Mouse (Mus musculus) hindbrain, embryonic 14.5 days (tissue): ENCODE results near the gene Ncf1. TPM values are rescaled to one million over a fixed set of nuclear protein-coding genes. Genes with fewer than 3 reads are reported as not detected.

ENCODE experiments used
- ATAC-seq: fragments of 200-750 bp; cut with Nextera tagmentation; 2 replicates; pipeline ENCODE4 v1.8.0; 2017; ENCODE audit warnings: moderate number of reproducible peaks, mild to moderate bottlenecking, moderate TSS enrichment, moderate library complexity; ENCODE audit not compliant: low FRiP score
- DNase-seq: peaks from one replicate; pipeline ENCODE4 v3.0.0-alpha.2; 2015; ENCODE audit warnings: low spot score
- H3K27ac ChIP-seq: fragments of 300-500 bp; sonication (generic); 2 replicates; pipeline ENCODE4 v1.5.1; 2014; ENCODE audit warnings: mild to moderate bottlenecking, moderate library complexity
- H3K27me3 ChIP-seq: fragments of 300-500 bp; sonication (generic); 2 replicates; pipeline ENCODE4 v1.6.1; 2014; ENCODE audit warnings: mild to moderate bottlenecking, low read length, mixed read lengths; ENCODE audit not compliant: control insufficient read depth, insufficient read depth
- H3K36me3 ChIP-seq: fragments of 300-500 bp; sonication (generic); replicated peaks from 2 replicates; pipeline ENCODE4 v1.6.1; 2014; ENCODE audit not compliant: control insufficient read depth, insufficient read depth
- H3K4me1 ChIP-seq: fragments of 300-500 bp; sonication (generic); replicated peaks from 2 replicates; pipeline ENCODE4 v1.6.1; 2014; ENCODE audit warnings: antibody characterized with exemption, low read length, mixed read lengths; ENCODE audit not compliant: control insufficient read depth, insufficient read depth
- H3K4me2 ChIP-seq: fragments of 300-500 bp; sonication (generic); replicated peaks from 2 replicates; pipeline ENCODE4 v1.6.1; 2014; ENCODE audit warnings: mild to moderate bottlenecking, moderate library complexity
- H3K4me3 ChIP-seq: fragments of 300-500 bp; sonication (generic); replicated peaks from 2 replicates; pipeline ENCODE4 v1.5.1; 2014; ENCODE audit warnings: mild to moderate bottlenecking, low read length
- H3K9ac ChIP-seq: fragments of 300-500 bp; sonication (generic); 2 replicates; pipeline ENCODE4 v1.6.1; 2014
- H3K9me3 ChIP-seq: fragments of 300-500 bp; sonication (generic); 2 replicates; pipeline ENCODE4 v1.6.1; 2016; ENCODE audit warnings: low read length; ENCODE audit not compliant: control insufficient read depth
- WGBS: fragments of 180-500 bp; shearing (Covaris S2); extraction: QIAGEN DNeasy Blood & Tissue Kit; methylation state at CpG from one replicate; pipeline ENCODE4 v1.1.7; 2014; 5-methylcytosine and 5-hydroxymethylcytosine counted together
- polyA plus RNA-seq: library from polyadenylated mRNA; unstranded; fragments of >200 nt; fragmentation: Nextera tagmentation; extraction: Ambion mirVana; gene quantifications from 2 replicates; pipeline ENCODE4 v1.2.1, GENCODE M21; 2014

The Ncf1 gene
- 2.3 and 2.6 TPM in 2 replicates for polyA plus RNA-seq

DNA sequence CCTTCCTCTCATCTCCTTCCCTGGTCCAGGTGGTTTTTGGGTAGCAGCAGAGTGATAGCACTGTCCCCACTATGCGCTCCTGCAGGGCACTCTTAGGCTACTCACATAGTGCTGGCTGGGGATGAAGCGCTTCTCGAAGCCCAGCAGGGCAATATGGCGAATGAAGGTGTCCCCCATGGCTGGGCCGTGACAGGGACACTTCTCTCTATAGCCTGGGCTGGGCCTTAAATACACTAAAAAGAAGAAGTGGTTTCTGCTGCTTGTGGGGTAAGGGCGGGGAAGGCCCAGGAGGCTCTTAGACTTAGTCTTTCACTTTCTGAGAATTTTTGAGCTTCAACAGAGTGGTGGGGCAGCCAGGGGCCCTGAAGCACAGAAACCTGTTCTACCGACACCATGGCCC is at the start of gene Ncf1:
Gene Ncf1, minus strand, starts transcription at position 235 of the 400 bp plus-strand sequence.
- ATAC-seq: no peak
- Histone ChIP-seq H3K36me3 (no peaks in the 10 kb centered on the region), H3K27ac (no peak within 1 kb of the TSS), H3K27me3 (no peaks in the 10 kb centered on the region), H3K9me3 (no peaks in the 10 kb centered on the region), H3K4me3 (no peak within 1 kb of the TSS), H3K4me1 (no peaks in the 10 kb centered on the region), H3K4me2 (no peak within 1 kb of the TSS), H3K9ac (no peak within 1 kb of the TSS)
- DNase-seq: no peak
- 87% methylated on average over 7 of the region's 7 CpGs for WGBS

DNA sequence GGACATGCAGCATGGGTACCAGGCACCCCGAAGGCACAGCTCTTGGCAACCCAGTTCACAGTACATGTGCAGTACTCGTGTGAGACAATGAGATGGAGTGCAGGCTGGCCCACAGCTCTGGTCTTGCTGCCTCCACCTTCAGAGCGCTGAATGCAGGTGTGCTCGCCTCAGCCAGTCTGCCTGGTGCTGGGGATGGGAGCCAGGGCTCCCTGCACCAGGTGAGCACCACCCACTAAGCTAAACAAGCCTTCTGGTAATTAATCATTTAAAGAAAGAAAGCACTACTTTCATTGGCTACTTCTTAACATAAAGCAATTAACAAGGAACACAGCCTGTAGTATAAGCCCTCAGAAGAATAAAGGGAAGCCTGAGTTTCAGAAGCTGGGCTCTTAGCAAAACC is 47.7 kb upstream of the Ncf1 start:
- ATAC-seq (no peak), DNase-seq (no peak)
- H3K9me3 ChIP-seq: no peaks in the 10 kb centered on the region
- H3K27ac ChIP-seq: no peak overlapping the region
- H3K36me3 ChIP-seq: peaks cover 93% of the 10 kb centered on the region
- no peak overlapping the region for H3K4me2 ChIP-seq
- no peaks in the 10 kb centered on the region for H3K4me1 ChIP-seq
- H3K27me3 ChIP-seq: no peaks in the 10 kb centered on the region
- WGBS: 89% methylated on average over 4 of the region's 4 CpGs
- H3K9ac ChIP-seq: no peak overlapping the region
- no peak overlapping the region for H3K4me3 ChIP-seq

- 93% methylated on average over 10 of the region's 10 CpGs for WGBS
Measured at GRCm38 (mm10) chr5:134275556-134275955, 46.1 kb upstream of the Ncf1 start.

GRCm38 (mm10) chr5:134275021-134275420 is 45.6 kb upstream of the Ncf1 start:
- Histone ChIP-seq H3K9ac (no peak overlapping the region), H3K9me3 (no peaks in the 10 kb centered on the region), H3K27me3 (no peaks in the 10 kb centered on the region), H3K27ac (no peak overlapping the region), H3K4me3 (no peak overlapping the region), H3K4me1 (no peaks in the 10 kb centered on the region), H3K4me2 (no peak overlapping the region), H3K36me3 (peaks cover 96% of the 10 kb centered on the region)
- DNase-seq (no peak), ATAC-seq (no peak)
- WGBS: 89% methylated on average over 11 of the region's 11 CpGs

More at GRCm38 (mm10) chr5:134275556-134275955, 46.1 kb upstream of the Ncf1 start:
- no peak overlapping the region for H3K27ac ChIP-seq
- no peak overlapping the region for H3K4me3 ChIP-seq
- no peak for DNase-seq
- no peaks in the 10 kb centered on the region for H3K27me3 ChIP-seq
- peaks cover 96% of the 10 kb centered on the region for H3K36me3 ChIP-seq
- H3K4me2 ChIP-seq: no peak overlapping the region
- no peak overlapping the region for H3K9ac ChIP-seq
- ATAC-seq: no peak
- no peaks in the 10 kb centered on the region for H3K4me1 ChIP-seq
- H3K9me3 ChIP-seq: no peaks in the 10 kb centered on the region

GRCm38 (mm10) chr5:134273761-134274160 is 44.3 kb upstream of the Ncf1 start:
- Histone ChIP-seq H3K9me3 (no peaks in the 10 kb centered on the region), H3K4me3 (no peak overlapping the region), H3K27me3 (no peaks in the 10 kb centered on the region), H3K36me3 (peaks cover 90% of the 10 kb centered on the region), H3K27ac (no peak overlapping the region), H3K4me1 (no peaks in the 10 kb centered on the region), H3K9ac (no peak overlapping the region), H3K4me2 (no peak overlapping the region)
- WGBS: 90% methylated on average over 8 of the region's 8 CpGs
- DNase-seq (no peak), ATAC-seq (no peak)

- H3K27me3 ChIP-seq: no peaks in the 10 kb centered on the region
- H3K4me3 ChIP-seq: no peak overlapping the region
- H3K9me3 ChIP-seq: no peaks in the 10 kb centered on the region
- H3K9ac ChIP-seq: no peak overlapping the region
- ATAC-seq (no peak), DNase-seq (no peak)
- WGBS: 86% methylated on average over 11 of the region's 11 CpGs
- no peak overlapping the region for H3K4me2 ChIP-seq
- H3K27ac ChIP-seq: no peak overlapping the region
- H3K36me3 ChIP-seq: peaks cover 92% of the 10 kb centered on the region
- H3K4me1 ChIP-seq: no peaks in the 10 kb centered on the region
Measured at GRCm38 (mm10) chr5:134272761-134273160, 43.3 kb upstream of the Ncf1 start.

DNA sequence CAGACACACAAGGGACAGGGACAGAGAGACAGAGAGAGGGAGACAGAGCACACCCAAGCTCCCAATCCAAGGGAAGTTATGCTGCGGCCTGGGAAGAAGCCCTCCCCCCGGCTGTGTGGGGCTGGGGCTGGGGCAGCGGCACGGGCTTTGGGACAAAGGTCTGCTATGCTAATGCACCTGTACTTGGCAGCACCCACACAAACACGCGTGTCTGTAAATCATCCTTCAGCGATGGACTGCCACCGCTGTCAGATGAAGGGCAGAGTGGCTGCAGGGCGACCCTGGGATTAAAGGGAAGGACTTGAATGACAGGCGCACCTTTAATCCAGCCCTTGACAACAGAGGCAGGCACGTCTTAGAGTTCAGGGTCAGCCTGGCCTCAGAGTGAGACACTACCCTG is 42.0 kb upstream of the Ncf1 start:
- 92% methylated on average over 11 of the region's 11 CpGs for WGBS
- H3K4me3 ChIP-seq: no peak overlapping the region
- peaks cover 92% of the 10 kb centered on the region for H3K36me3 ChIP-seq
- DNase-seq: no peak
- no peak overlapping the region for H3K4me2 ChIP-seq
- no peak for ATAC-seq
- no peak overlapping the region for H3K27ac ChIP-seq
- H3K9me3 ChIP-seq: no peaks in the 10 kb centered on the region
- no peaks in the 10 kb centered on the region for H3K27me3 ChIP-seq
- no peaks in the 10 kb centered on the region for H3K4me1 ChIP-seq
- no peak overlapping the region for H3K9ac ChIP-seq

GRCm38 (mm10) chr5:134270566-134270965 is 41.1 kb upstream of the Ncf1 start:
- Histone ChIP-seq H3K4me3 (no peak overlapping the region), H3K9ac (no peak overlapping the region), H3K9me3 (no peaks in the 10 kb centered on the region), H3K4me2 (no peak overlapping the region), H3K27ac (no peak overlapping the region), H3K27me3 (no peaks in the 10 kb centered on the region), H3K4me1 (no peaks in the 10 kb centered on the region), H3K36me3 (peaks cover 92% of the 10 kb centered on the region)
- ATAC-seq (no peak), DNase-seq (no peak)
- WGBS: 91% methylated on average over 3 of the region's 4 CpGs

DNA sequence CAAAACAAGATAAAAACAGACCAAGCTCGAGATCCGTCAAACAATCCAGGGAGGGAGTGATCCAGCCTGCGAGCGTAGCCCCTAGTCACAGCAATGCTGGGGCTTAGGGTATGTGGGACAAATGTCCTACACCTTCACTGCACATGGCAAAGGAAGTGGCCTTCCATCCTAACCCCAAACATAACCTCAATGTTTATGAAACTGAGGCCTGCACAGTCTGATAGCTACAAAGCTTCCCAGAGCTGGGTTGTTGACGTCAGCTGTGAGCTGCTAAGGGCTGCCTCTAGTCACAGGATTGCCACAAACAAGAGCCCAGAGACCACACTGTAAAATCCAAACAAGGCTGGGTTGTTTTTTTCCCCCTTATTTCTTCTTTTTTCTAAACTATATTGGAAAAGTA is 40.3 kb upstream of the Ncf1 start:
- Histone ChIP-seq H3K36me3 (peaks cover 92% of the 10 kb centered on the region), H3K4me3 (no peak overlapping the region), H3K4me1 (no peaks in the 10 kb centered on the region), H3K4me2 (no peak overlapping the region), H3K27me3 (no peaks in the 10 kb centered on the region), H3K27ac (no peak overlapping the region), H3K9me3 (no peaks in the 10 kb centered on the region), H3K9ac (no peak overlapping the region)
- ATAC-seq (no peak), DNase-seq (no peak)
- WGBS: 96% methylated on average over 5 of the region's 5 CpGs

GRCm38 (mm10) chr5:134268751-134269150 is 39.3 kb upstream of the Ncf1 start:
- 95% methylated on average over 8 of the region's 8 CpGs for WGBS

More at GRCm38 (mm10) chr5:134268751-134269150, 39.3 kb upstream of the Ncf1 start:
- H3K27me3 ChIP-seq: no peaks in the 10 kb centered on the region
- no peaks in the 10 kb centered on the region for H3K9me3 ChIP-seq
- H3K9ac ChIP-seq: no peak overlapping the region
- no peak overlapping the region for H3K27ac ChIP-seq
- H3K36me3 ChIP-seq: peaks cover 93% of the 10 kb centered on the region
- no peaks in the 10 kb centered on the region for H3K4me1 ChIP-seq
- H3K4me3 ChIP-seq: no peak overlapping the region
- DNase-seq (no peak), ATAC-seq (no peak)
- no peak overlapping the region for H3K4me2 ChIP-seq
